ENCODE assay signal across 8 mouse cellular contexts in the genomic region with DNA sequence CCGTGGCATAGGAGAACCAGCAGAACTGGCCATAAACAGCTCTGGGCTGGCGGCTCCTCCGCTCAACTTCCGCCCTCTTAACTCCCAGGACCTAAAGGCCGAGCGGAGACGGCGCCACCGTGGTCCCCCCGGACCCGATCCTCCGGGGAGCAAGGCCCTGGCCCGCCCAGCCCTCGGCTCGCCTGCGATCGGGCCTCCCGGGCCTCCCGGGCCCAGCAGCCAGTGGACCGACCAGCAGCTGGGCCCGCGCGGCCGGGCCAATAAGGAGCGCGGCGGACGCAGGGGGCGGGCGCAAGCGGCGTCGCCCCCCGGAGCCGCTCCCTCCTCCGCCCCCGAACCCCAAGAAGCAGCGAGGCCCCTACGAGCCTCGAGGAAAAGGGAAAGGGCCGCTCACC. TPM values are rescaled to one million over a fixed set of nuclear protein-coding genes. Genes with fewer than 3 reads are reported as not detected.
A peak's percentile ranks its signal among the peaks of the same experiment; 100 is the strongest.
DNase-seq lines count a peak whose midpoint lies in the region; ATAC-seq lines count a peak whose summit lies in the region.

No protein-coding gene starts in this region.

- DNase-seq in adrenal gland, postnatal 14 days: peak; percentile 88
- no peak for DNase-seq in adrenal gland, adult 2 months
- no peak for DNase-seq in lung, postnatal 25 days (ENCODE audit: low spot score)
- no peak for DNase-seq in cerebellum, adult 18-20 months
- no peak for DNase-seq in retina, embryonic 14.5 days (ENCODE audit: low spot score)

- no peaks in the 10 kb centered on the region for H3K9me3 ChIP-seq in lung, embryonic 16.5 days (ENCODE audit: control insufficient read depth, low read length)
- H3K9me3 ChIP-seq in intestine, embryonic 15.5 days: no peaks in the 10 kb centered on the region

- peak overlapping the region; percentile 98 for H3K9ac ChIP-seq in lung, embryonic 16.5 days (ENCODE audit: low read length)
- H3K9ac ChIP-seq in intestine, embryonic 15.5 days: peak overlapping the region; percentile 93

- peak overlapping the region; percentile 99 for H3K27ac ChIP-seq in lung, embryonic 16.5 days (ENCODE audit: low read length)
- peak overlapping the region; percentile 98 for H3K27ac ChIP-seq in intestine, embryonic 15.5 days

- peaks cover 10% of the 10 kb centered on the region; the same call in 1 of the 2 replicates for H3K36me3 ChIP-seq in lung, embryonic 16.5 days (ENCODE audit: control insufficient read depth, insufficient read depth, low read length)
- peaks cover 8% of the 10 kb centered on the region; the same call in 1 of the 2 replicates for H3K36me3 ChIP-seq in intestine, embryonic 15.5 days

- WGBS in lung, embryonic 16.5 days: under 1% methylated on average over 33 of the region's 41 CpGs
- WGBS in intestine, embryonic 15.5 days: 0% methylated on average over 30 of the region's 41 CpGs

- peaks cover 8% of the 10 kb centered on the region for H3K4me1 ChIP-seq in lung, embryonic 16.5 days (replicated peaks; ENCODE audit: control insufficient read depth, insufficient read depth, low read length)
- peaks cover 16% of the 10 kb centered on the region for H3K4me1 ChIP-seq in intestine, embryonic 15.5 days (replicated peaks)

- peak overlapping the region; percentile 97 for H3K4me3 ChIP-seq in lung, embryonic 16.5 days (ENCODE audit: low read length)
- H3K4me3 ChIP-seq in intestine, embryonic 15.5 days (replicated peaks): peak overlapping the region; percentile 87

- H3K27me3 ChIP-seq in lung, embryonic 16.5 days (ENCODE audit: control insufficient read depth, insufficient read depth, low read depth, low read length): no peaks in the 10 kb centered on the region
- H3K27me3 ChIP-seq in intestine, embryonic 15.5 days (replicated peaks): no peaks in the 10 kb centered on the region

- ATAC-seq in lung, embryonic 16.5 days (ENCODE audit: low read depth): peak; percentile 88
- ATAC-seq in intestine, embryonic 15.5 days: peak; percentile 89
- peak; percentile 8; the same call in 1 of the 2 replicates for ATAC-seq in monocyte, adult 5-6 weeks (replicated peaks; ENCODE audit: insufficient number of reproducible peaks, low FRiP score, low TSS enrichment, poor library complexity, severe bottlenecking)

- H3K4me2 ChIP-seq in lung, embryonic 16.5 days (ENCODE audit: low read depth, low read length): peak overlapping the region; percentile 85
- H3K4me2 ChIP-seq in intestine, embryonic 15.5 days (replicated peaks): peak overlapping the region; percentile 84

RNA-seq across cellular contexts. Expression of a gene that starts 0.4 kb away (rescaled TPM):
- 87.6 and 97.0 TPM in 2 replicates for total RNA-seq in adrenal gland, postnatal 14 days (2021)
- total RNA-seq in adrenal gland, adult 2 months (2021): 10 to 100 TPM; 89.7 to 96.8 TPM
- 43.0 and 55.4 TPM in 2 replicates for polyA plus RNA-seq in adrenal gland, adult 2 months (2012; rRNA removed)
- polyA plus RNA-seq in lung, embryonic 16.5 days (2015; fragmentation: Nextera tagmentation; extraction: Ambion mirVana): 137 TPM in 2 replicates
- polyA plus RNA-seq in intestine, embryonic 15.5 days (2015; fragmentation: Nextera tagmentation; extraction: Ambion mirVana): 108 and 109 TPM in 2 replicates
- total RNA-seq in monocyte, adult 5-6 weeks (2017): 122 to 140 TPM (median 123 TPM) in 3 replicates

RNA-seq across cellular contexts. Expression of a gene that starts 23.6 kb away (rescaled TPM):
- 206 and 217 TPM in 2 replicates for total RNA-seq in adrenal gland, postnatal 14 days (2021)
- 100 to 1,000 TPM; 310 to 426 TPM for total RNA-seq in adrenal gland, adult 2 months (2021)
- polyA plus RNA-seq in adrenal gland, adult 2 months (2012; rRNA removed): 461 and 645 TPM in 2 replicates
- polyA plus RNA-seq in lung, embryonic 16.5 days (2015; fragmentation: Nextera tagmentation; extraction: Ambion mirVana): 184 and 192 TPM in 2 replicates
- polyA plus RNA-seq in intestine, embryonic 15.5 days (2015; fragmentation: Nextera tagmentation; extraction: Ambion mirVana): 176 and 218 TPM in 2 replicates
- 58.3 to 66.1 TPM (median 60.8 TPM) in 3 replicates for total RNA-seq in monocyte, adult 5-6 weeks (2017)

RNA-seq across cellular contexts. Expression of a gene that starts 26.2 kb away (rescaled TPM):
- total RNA-seq in adrenal gland, postnatal 14 days (2021): 95.0 and 99.4 TPM in 2 replicates
- 100 to 1,000 TPM; 123 to 167 TPM for total RNA-seq in adrenal gland, adult 2 months (2021)
- polyA plus RNA-seq in adrenal gland, adult 2 months (2012; rRNA removed): 128 and 179 TPM in 2 replicates
- polyA plus RNA-seq in lung, embryonic 16.5 days (2015; fragmentation: Nextera tagmentation; extraction: Ambion mirVana): 62.9 and 66.2 TPM in 2 replicates
- polyA plus RNA-seq in intestine, embryonic 15.5 days (2015; fragmentation: Nextera tagmentation; extraction: Ambion mirVana): 64.0 and 66.7 TPM in 2 replicates
- 29.8 to 65.9 TPM (median 55.4 TPM) in 3 replicates for total RNA-seq in monocyte, adult 5-6 weeks (2017)

RNA-seq across cellular contexts. Expression of a gene that starts 59.5 kb away (rescaled TPM):
- 53.8 and 63.2 TPM in 2 replicates for total RNA-seq in adrenal gland, postnatal 14 days (2021)
- 10 to 100 TPM; 40.0 to 48.8 TPM for total RNA-seq in adrenal gland, adult 2 months (2021)
- polyA plus RNA-seq in adrenal gland, adult 2 months (2012; rRNA removed): 60.8 and 83.2 TPM in 2 replicates
- 69.4 and 70.8 TPM in 2 replicates for polyA plus RNA-seq in lung, embryonic 16.5 days (2015; fragmentation: Nextera tagmentation; extraction: Ambion mirVana)
- 56.3 and 61.7 TPM in 2 replicates for polyA plus RNA-seq in intestine, embryonic 15.5 days (2015; fragmentation: Nextera tagmentation; extraction: Ambion mirVana)
- total RNA-seq in monocyte, adult 5-6 weeks (2017): 16.9 to 26.7 TPM (median 20.9 TPM) in 3 replicates

Comparison
In these comparisons a context has a peak if more than half of its experiments do, and no peak if none do; other contexts are left out.
1. ATAC-seq: peak in every context shown above with its lines; median percentile 89 in intestine, embryonic 15.5 days; 88 in lung, embryonic 16.5 days; 8 in monocyte, adult 5-6 weeks.